Mouse (Mus musculus): ENCODE measurements at regions not wholly inside any gene's neighbourhood (a gene's known extent, or its start where the extent isn't known, plus 50 kb on each side); places are given as distances from the start of the nearest gene placed in this dataset.
"Not testable (repeated sequence)": the region's sequence is repeated elsewhere in the genome, so short reads cannot be mapped to it uniquely, and the experiment has no call there.

DNA sequence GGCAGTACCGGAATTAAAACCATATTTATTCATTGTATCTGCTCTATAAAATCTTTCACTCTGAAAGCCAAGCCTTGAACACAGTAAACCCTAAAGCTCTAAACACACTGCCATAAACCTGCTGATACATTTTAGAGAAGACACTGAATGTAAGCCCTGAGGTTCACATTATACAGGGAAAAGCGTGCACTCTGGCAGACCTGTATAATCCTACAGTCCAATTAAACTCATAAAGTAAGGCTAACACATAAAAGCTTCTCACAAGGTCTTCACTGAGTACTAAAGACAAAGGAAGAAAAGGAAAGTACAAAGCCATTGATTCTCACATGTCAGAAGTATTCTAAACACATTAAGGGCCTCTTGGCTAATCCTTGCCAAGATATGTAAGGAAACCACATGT, 302.8 kb downstream of the Cylc2 start:
- no peak for DNase-seq (ENCODE audit: low spot score in 2 of 2)

DNA sequence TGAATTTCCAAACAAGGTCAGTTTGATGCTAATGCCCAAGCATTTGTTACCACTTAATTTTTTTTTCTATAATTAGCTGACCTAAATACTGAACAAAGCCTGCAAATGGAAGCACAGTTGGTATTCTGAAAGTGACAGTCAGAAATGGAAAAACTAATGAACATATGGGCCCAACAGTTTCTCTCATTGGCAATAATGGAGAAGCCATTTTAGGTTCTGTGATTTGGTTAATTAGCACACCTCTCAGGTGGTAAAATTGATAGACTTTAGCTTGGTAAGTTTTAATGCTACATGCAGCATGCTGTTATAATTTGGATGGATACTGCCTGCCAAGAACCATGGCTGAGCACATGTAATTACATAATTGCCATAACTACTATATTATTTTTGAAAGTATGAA, 303.3 kb downstream of the Cylc2 start:
- no peak for DNase-seq (ENCODE audit: low spot score in 2 of 2)

DNA sequence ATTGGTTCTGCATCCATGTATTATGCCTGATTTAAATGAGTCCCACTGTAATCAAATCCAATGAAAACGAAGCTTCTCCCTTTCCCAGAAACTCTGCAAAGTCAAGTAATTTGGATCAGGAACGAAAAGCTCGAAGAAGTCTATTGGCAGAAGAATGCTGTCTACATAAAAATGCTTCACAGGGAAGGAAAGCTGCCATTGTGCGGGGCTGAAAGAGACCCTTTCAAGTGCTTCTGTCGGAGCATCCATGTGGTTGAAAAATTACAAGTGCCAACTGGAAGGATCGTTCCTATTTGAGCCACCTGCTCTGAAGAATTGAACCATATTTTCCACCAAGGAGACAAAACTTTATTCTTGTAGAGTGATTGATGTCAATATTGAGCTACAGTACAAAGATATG, 328.9 kb downstream of the Cylc2 start:
- no peak for DNase-seq (ENCODE audit: low spot score in 2 of 2)

DNA sequence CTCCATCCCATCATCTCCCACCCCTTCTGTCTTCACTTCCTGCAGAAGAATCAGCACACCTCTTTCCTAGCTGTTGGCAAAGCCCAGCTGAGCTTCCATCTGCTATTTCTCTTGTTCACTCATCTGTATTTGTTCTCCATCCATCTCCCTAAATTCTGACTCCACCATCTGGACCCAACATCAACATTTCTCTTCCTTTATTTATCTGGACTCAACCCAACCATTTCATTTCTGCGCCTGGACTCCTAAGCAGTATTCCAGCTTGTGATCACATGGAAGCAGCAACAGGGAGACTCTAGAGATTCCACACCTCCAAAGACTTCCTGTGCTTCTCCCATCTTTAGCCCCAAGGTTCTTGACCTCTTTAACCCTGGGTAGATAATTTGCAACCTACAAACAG, 343.2 kb downstream of the Cylc2 start:
- no peak for DNase-seq (ENCODE audit: low spot score in 2 of 2)

DNA sequence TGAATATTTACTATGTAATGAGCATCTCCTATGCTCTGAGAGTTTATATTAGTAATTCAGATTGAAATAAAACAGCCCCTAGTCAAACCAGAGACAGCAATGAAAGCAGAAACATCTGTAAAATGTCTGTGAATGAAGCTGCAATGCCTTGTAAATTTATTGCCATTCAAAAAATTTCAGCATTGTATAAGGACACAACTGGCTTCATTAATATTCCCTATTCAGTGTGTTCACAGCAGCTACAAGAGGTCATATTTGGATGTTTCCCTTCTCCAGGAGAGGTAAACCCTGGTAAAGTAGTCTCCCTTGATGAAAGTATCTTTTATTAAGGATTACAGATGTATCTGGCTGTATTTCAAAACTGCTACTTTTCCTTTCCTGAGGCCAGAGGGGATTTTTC, 343.6 kb downstream of the Cylc2 start:
- DNase-seq (ENCODE audit: low spot score in 2 of 2), result no peak

DNA sequence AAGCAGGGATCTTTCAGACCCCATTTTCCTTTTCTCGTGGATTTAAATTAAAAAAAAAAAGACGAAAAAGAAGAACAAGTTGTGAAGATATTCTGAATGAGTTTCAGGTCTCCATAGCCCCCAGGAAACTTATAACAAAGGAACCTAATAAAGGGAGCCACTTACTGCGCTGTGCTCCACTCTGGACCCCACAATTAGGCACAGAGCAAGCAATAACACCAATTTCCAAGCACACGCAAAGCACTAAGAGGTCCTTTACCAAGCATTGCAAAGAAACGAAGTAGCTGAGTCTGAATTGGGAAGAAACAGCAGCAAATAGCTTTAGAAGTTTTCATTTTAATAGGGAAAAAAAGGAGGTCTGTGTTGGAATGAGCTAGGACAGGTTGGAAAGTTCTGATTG, 345.9 kb downstream of the Cylc2 start:
- no peak for DNase-seq (ENCODE audit: low spot score in 2 of 2)

DNA sequence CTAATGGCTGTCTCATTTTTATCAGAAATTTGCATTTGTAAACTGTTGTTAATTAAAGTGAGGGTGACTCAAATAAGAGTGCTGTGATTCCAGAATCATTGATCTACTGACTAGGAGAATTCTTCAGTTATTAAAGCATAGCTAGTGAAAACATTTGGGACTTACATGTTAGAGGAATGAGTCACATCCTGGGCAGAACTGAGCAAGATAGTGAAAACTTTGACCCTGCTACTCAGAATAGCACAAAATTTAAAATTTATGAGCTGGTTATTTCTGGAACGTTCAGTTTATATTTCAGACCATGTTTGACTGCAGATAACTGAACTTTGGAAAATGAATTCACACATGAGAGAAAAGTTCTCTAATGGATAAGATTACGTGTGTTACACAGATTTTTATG, 360.0 kb downstream of the Cylc2 start:
- DNase-seq (ENCODE audit: low spot score in 2 of 2), result no peak

DNA sequence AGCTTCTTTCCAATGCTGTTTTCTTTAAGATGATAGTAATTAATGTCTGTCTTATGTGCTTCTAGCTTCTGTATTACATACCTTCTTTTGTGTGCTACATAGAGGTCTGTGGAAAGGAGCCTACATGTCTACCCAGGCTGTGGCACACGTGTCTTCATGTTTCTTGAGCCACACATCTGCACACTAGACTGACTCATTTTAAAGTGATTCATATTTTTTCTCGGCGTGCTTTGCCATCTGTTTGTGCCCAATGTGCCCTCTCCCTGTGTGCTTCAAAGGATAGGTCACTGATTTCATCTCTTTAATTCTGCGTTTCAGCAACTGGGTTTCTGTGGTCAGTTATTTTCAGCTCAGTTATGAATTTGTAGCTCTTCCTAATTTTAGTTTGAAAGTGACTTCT, 377.6 kb downstream of the Cylc2 start:
- peak in 1 of 2 experiments; percentile 11 for DNase-seq (ENCODE audit: low spot score in 2 of 2)

DNA sequence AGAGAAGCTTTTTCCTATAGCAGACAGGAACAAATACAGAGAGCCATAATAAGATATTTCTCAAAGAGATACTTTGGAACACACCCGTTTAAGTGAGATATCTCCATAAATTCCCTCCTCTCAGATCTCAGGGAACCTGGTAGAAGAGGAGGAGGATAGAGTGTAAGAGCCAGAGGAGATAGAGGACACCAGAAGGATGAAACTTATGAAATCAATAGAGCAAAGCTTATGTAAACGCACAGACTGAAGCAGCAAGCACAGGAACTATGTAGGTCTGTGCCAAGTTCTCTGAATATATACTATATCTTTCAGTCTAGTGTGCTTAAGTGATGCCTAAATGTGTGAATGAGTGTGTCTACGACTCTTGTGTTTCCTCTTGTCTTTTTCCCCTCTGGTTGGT, 381.4 kb downstream of the Cylc2 start:
- no peak for DNase-seq (ENCODE audit: low spot score in 2 of 2)

DNA sequence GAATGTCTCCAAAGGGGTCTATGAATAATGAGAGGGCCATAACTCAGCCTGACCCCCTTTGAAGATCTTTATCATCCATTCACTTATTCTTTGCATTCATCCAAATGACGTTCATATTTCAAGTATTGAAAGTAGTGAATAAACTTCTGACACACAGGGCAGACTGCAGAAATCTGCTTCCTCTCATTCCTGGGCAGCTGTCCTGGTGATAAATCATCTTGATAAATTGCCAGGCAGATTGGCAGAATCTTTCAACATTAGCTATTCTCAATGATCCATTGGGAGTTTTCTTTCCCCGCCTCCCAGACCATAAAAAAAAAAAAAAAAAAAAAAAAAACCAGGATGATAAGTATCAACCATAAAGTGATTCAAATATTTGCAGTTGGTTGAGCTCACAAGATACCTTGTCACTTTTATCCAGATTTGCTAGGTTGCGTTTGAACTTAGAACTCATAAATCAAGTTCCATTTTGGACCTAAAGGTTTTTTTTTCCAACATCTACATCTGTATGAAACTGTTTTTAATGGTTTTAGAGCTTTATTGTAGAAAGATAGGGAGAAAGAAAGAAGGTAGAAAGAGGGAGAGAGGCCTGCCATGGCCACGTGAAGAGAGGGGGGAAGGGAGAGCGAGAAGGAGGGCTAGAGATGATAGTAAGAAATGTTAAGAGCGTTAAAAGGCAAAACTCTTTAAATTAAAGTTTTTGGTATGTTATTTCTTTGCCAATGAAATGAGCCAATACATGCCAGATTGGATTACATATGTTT, 383.7 kb downstream of the Cylc2 start:
- no peak for DNase-seq (ENCODE audit: low spot score in 2 of 2)

DNA sequence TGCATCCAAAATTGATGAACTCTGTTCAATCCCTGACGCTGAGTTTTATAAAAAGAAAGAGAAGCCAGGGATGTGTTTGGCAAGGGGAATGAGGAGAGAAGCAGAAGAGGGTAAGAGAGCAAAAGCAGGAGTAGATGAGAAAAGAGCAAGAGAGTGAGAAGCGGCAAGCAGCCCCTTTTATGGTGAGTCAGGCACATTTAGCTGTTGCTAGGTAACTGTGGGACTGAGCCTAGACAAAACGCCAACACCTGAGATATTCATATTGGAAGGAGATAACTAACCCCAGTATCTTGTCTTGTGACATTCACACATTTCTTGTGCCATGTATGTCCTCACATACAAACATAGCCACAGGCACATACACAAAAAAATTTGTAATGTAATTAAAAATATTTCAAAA, 410.8 kb downstream of the Cylc2 start:
- peak in 1 of 2 experiments; percentile 3 for DNase-seq (ENCODE audit: low spot score in 2 of 2)

DNA sequence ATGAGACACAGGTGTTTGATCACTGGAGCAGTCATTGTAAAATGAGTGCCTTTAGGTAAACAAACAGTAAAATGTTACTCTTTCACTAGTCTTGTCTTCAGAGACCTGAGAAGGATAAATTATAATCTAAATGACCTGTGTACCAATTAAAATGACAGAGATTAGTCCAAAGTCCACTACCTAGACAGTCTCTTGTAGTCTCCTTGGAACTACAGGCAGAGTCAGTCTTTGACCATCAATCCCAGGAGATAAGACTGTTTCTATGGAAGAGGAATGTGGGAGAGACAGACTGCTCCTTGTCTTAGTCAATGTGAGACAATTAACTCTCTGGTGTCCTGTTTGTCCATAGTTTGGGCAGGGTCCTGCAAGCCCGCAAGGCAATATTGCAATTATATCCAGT, 417.0 kb downstream of the Cylc2 start:
- no peak for DNase-seq (ENCODE audit: low spot score in 2 of 2)

DNA sequence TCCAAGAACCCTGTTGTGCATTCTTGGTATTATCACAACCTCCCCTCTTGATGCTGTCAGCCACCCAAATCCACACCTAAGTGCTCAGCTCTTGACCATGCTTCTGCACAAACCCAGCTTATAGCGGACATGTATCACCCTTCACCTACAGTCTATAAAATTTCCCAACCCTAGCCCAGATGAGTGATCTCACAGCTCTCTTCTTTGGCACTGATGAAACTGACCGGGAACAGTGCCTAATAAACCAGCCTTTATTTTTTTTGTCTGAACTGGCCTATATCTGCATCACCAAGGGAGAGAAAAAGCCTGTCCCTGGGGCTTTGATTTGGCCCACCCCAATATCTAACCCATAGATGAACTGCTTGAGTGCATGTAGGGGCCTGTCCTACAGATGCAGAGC, 440.8 kb downstream of the Cylc2 start:
- no peak for DNase-seq (ENCODE audit: low spot score in 2 of 2)

DNA sequence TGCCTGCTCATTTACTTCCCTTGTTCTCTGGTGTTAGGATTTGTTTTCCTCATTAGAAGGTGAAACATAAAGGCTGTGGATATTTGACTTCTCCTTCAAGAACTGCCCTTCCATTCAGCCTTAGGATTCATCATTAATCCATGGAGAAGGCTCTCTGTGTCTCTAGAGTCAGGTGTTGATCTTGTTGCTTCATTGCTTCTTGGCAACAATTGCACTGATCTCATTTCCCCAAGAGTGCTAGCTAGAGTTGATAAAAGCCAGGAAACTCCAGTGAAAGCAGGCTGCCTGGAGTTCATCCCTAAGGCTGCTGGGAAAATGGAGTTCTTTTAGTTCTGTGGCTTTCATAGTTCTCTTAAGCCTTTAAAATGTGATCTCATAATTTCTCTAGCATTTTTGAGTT, 441.8 kb downstream of the Cylc2 start:
- no peak for DNase-seq (ENCODE audit: low spot score in 2 of 2)

DNA sequence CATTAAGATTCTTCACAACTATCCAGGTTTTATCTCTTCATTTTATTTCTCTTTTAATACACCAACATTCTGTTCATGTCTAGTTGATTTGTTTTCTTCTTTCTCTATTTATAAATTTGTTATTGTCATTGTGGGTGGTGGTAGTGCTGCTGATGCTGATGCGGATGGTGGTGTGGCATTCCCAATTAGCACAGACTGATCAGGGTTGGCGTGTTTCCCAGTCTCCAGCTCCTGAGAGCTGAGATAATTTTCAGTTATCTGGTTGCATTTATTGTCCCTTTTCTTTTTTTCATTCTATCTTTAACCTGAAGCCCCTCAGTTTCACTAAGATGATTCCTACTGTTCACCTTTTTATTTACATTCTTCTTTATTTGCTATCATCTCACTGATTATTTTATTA, 455.0 kb downstream of the Cylc2 start:
- DNase-seq (ENCODE audit: low spot score in 2 of 2), result peak; percentile 25

DNA sequence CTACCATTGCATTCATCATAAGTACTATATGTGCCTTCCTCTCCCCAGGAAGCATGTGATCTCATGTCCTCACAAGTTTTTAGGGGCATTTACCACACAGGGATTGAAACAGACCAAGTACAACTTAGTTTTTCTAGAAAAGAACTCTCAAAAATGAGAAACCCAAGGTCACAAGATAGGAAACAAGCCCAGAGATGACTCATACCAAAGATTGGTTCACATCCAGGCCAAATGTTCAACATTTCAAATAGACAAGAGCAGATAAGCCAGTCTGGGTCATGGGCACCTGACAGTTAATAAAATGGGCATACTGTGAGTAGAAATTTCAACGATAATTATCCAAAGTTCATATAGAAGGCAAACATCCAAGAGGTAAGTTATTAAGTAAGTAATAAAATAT, 457.9 kb downstream of the Cylc2 start:
- DNase-seq (ENCODE audit: low spot score in 2 of 2), result no peak

DNA sequence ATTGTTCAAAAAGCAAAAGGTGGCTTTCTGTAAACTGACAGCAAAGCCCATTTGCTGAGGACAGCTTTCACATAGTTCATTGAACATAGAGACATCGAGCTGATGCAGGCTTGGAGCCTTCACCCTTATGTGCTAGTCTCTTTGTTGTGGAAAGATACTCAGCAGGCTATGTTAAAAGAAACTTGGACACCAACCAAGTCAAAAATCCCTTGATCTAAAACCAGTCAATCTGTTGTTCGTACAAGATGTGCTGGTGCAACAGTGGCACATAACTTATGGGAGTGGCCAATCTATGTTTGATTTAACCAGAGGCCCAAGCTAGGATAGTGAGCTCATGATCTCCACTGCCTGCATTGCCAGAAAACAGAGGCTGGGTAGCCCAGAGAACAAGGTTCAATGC, 462.6 kb downstream of the Cylc2 start:
- DNase-seq (ENCODE audit: low spot score in 2 of 2), result no peak

DNA sequence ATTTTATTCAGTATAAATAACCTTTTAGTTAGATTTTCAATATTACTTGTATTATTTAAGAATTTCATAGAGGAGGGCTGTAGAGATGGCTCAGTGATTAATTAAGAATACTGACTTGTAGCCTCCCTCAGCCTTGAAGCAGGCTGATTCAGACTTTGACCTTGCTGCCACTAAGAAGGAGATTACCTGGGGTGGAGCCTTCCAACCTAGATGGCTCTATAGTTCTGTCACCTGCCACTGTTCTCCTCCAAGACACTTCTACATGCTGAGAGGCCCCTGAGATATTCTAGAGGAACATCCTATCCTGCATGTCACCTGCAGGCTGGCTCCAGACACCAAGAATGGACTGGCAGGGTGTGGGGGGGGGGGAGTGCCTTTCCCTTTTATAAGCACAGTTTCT, 466.9 kb downstream of the Cylc2 start:
- DNase-seq (ENCODE audit: low spot score in 2 of 2), result not testable (repeated sequence)

DNA sequence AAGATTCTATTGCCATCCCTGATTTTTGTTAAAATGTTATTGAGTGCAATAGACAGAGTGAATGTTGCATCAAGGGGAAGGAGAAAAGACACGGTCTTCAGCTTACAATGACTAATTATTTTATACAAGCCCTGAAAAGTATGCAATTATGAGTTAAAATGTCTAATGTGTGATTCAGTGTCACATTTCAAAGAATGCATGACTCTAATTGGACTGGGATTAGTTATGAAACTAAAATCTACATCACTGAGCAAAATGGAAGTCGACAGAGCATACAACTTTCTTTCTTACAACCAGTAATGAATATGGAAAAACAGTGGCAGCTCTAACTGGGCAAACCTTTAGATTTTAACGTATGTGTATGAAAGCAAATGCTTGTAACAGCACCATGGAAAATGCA, 470.2 kb downstream of the Cylc2 start:
- DNase-seq (ENCODE audit: low spot score in 2 of 2), result no peak
